Mouse (Mus musculus) heart, postnatal 10 days (tissue): ENCODE results near the gene Pip4k2b. TPM values are rescaled to one million over a fixed set of nuclear protein-coding genes. Genes with fewer than 3 reads are reported as not detected.
"Not testable (repeated sequence)": the region's sequence is repeated elsewhere in the genome, so short reads cannot be mapped to it uniquely, and the experiment has no call there.

ENCODE experiments used
- DNase-seq, 2 experiments: peaks; one replicate each; pipeline ENCODE4 v3.0.0; 2021
- intact Hi-C: fragments of 180-260 bp; cut with DNase I; formaldehyde crosslinking; loops from one replicate; pipeline ENCODE4 v1.15.1; 2025
- total RNA-seq, 2 experiments: library from RNA; stranded (reverse); gene quantifications; 2 replicates each; pipeline ENCODE4 v1.2.3; 2021

Pip4k2b gene
- total RNA-seq, 2 experiments from 2014 or later: 19.4 to 26.7 TPM

DNA sequence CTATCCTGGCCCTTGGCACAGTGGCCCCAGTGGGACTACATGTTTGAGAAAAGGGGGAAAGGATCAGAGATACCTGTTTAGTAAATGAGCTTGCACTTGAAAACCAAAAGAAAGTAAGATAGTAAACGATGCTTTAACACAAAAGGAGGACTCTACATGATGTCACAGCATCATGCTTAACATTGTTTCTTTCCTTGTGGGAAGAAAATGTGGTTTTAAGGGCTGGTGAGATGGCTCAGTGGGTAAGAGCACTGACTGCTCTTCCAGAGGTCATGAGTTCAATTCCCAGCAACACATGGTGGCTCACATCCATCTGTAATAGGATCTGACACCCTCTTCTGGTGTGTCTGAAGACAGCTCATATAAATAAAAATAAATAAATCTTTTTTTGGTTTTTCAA is 13.6 kb upstream of the Pip4k2b start:
- no peak for DNase-seq
- intact Hi-C loops: no loop called here

DNA sequence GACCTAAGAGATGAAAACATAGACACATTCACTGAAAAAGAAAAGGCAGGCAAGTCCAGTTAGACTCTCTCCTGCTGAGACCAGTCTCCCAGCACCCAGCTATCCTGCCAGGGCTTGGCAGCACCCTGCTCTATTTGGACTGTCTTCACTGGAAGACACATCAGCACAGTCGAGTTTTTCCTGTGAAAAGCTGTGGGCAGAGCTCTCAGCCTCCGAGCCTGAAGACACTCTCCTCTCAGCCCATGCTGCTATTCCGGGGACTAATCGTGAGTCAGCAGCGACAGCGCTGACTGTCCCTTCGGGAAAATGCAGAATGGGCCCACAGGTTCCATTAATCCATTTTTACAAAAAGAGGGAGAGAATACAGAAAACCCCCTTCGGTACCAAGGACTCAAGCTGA is 8.8 kb upstream of the Pip4k2b start:
- intact Hi-C loops: no loop called here
- DNase-seq: no peak

DNA sequence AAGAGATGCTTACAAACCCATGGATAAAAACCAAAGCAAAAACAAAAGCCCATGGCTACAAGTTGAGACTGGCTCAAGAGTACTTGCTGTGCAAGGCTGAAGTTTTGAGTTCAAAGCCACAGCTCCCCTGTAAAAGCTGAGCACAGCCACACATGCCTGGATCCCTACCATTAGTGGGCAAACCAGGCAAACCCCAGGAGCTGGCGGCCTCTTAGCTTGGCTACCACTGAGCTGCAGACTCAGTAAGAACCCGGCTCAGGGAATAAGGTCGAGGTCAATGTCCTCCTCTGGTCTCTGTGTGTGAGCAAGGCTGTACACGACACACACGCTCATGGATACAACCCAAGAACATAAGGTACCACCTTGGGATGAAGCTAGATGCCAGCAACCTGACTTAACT is 4.0 kb upstream of the Pip4k2b start:
- DNase-seq: no peak
- intact Hi-C loops: no loop called here

DNA sequence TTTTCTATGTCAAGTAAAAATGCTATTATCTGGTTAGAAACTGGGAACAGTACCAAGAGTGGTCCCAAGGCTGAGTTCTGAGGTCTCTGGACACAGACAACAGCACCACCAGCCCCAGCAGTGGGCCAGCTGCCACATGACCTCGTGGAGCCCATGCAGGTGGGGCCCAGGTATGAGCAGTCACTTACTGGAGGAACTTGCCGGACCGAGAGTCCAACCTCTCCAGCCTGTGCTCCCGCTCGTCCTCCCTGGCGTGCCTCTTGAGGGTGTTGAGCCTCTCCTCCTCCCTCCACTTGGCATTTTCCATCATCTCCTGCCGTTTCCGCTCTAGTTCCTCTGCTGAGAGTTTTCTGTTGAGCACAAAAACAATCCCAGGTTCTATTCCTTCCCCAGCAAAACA is 3.3 kb upstream of the Pip4k2b start:
- peak; percentile 23 to 26 for DNase-seq
- intact Hi-C loops: no loop called here

DNA sequence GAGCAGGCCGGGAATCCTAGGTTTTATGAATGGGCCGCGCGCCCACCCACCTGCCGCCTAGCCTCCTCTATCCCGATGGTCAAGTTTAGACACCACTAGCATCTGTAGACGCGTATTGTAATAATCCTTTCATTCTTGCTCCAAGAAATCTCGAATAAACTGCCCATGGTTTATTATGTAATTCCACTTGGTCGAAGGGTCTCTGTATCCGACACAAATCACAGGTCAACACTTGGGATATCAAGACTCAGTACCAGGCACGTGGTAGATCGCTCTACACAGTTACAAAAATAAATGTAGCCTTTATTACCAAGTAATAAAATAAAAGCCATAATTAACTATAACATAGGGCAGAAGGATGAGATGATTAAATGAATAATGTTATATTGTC is 822 bp upstream of the Pip4k2b start:
- no peak for DNase-seq
- intact Hi-C loops: no loop called here

DNA sequence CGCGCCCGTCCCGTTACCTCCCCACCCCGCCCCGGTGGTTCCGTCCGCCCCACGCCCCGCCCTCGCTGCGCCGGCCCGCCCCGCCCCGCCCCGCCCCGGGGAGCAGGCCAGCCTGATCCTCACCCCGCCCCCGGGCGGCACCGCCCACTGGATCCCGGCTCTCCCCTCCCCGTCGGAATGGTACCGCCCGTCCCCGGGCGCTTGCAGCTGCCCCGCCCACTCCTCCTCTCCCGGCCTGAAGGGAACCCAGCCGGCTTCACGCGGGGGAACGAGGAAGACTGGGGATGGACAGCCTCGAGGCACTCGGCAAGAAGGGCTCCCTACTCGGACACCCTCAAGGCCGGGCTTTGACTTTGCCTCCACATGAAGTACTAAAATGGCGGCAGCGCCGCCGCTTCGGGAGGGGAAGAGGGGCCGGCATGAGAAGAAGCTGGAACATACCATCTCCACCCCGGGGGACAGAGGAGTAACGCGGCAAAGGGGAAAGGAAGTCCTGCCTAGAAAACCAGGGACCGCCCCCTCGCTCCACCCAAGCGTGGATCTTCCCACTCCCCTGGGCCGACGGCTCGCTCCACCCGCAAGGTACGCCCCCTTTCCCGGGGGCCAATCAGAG is 320 bp upstream of the Pip4k2b start:
- intact Hi-C loops: loop anchor here (1.0 kb wide), 1 partner anchor 42 kb away; the partner anchor contains the start of gene Psmb3
- DNase-seq: peak; percentile 98 to 99

DNA sequence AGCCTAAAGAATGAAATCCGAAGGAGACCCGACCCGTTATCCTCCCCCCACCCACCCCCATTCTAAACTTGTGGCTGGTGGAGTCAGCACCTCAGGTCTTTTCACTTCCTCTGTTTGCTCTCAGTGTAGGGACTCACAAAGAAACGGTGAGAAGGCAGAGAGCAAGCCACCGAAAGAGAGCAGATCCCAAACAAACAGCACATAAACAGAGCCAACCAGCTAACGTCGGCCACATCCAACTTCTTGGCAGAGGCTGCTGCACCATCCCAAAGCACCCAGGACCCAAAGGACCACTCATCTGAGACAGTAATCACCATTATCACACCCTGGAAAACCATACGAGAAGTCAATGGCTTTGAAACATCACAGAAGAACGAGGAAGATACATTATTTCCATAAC is 1.1 kb downstream of the Pip4k2b start:
- DNase-seq: no peak
- intact Hi-C loops: no loop called here

DNA sequence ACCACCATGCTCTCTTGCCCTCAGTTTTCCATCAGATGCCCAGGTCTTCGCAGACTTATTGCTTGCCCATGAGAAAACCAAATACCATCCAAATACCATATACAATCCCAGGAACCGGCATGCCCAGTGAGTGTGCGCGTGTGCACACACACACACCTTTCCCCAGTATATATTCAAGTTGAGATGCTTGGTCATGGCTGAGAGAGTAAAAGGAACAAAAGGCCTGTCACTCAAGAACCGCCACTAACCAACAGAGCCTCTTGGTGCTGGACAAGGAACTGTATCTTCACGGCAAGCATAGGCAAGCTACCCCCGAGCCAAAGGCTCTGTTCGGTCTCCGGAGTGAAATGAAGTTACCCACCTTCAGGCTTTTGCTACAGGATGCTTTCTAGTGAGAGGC is 1.9 kb downstream of the Pip4k2b start:
- intact Hi-C loops: no loop called here
- DNase-seq: no peak

DNA sequence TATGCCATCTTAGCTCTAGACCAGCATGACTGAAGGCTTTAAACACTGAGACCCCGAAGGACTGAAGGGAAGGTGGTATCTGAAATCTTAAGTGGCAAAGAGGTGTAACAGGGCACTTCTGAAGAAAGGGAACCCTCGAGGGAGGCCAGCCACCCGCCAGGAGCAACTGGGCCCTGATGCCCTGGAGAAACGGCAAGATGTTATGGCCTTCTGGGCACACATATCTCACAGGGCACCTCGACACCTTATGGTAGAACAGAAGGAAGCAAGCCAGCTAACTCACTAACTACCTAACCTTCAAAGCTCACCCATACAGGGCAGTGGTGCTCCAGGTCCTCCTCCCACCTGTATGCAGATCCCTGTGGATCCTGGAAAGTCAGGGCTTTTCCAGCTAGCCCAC is 2.3 kb downstream of the Pip4k2b start:
- intact Hi-C loops: no loop called here
- no peak for DNase-seq

DNA sequence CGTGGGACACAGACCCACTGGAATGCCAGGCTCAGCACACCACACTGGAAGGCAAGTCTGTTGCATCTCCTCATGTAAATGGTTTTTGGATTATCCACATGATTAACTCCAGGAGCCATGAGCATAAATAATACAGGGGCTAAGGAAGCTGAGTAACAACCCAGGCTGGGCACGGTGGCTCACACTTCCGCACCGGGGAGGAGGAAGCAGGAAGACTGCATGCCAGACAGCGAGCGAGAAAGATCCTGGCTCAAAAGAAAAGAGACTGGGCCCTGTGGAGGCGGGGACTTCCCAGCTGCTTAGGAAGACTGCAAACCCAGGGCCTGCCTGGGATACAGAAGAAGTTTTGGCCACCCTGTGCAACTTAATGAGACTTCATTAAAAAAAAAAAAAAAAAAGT is 4.3 kb downstream of the Pip4k2b start:
- DNase-seq: peak; percentile 46 to 49
- intact Hi-C loops: no loop called here

DNA sequence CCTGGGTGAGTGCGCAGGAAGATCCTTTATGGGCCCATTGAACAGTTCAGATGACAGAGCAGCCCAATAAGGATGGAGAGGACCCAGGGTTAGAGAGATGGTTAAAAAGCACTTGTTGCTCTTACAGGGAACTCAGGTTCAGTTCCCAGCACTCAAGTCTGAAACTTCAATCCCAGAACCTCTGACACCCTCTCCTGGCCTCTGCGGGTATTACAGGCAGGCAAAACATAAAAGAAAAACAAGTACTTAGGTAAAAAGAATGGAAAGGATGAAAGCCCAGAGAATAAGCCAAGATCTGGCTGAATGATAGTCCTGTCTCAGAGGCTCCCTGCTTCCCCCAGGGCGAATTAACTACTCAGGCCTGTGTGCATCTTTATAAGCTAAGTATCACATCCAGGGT is 5.3 kb downstream of the Pip4k2b start:
- no peak for DNase-seq

DNA sequence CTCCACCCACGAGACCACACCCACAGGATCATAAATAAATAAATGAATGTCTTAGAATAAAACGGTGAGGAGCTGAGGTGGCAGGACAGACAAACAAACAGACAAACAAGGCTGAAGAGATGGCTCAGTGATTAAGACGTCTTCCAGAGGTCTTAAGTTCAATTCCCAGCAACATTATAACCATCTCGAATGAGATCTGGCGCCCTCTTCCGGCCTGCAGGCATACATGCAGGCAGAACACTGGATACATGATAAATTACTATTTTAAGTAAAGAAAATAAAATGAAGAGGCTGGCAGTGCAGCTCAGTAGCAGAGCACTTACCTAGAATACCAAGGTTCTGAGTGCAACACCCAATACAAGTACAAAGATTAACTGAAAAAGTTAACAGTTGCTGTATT is 5.8 kb downstream of the Pip4k2b start:
- intact Hi-C loops: no loop called here

More for the DNA sequence above, 5.3 kb downstream of the Pip4k2b start:
- intact Hi-C loops: no loop called here

DNA sequence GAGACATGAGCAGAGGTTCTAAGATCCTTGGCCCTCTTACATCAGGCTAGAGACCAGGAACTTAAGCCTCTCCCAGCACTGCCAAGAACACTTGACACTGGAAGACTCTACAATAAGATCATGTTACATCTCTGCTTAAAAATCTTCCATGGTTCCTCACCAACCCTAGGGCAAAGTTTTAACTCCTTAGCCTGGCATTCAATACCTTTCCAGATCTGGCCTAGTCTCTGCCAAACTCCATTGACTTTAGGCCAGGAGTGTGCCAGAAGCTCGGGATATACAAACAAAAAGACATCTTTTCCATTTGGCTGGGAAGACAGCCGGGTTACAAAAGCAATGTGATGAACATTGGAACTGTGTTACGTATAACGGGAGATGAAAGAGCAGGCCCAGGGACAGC is 6.9 kb downstream of the Pip4k2b start:
- intact Hi-C loops: no loop called here
- DNase-seq: no peak

More for the DNA sequence above, 5.8 kb downstream of the Pip4k2b start:
- DNase-seq: no peak

DNA sequence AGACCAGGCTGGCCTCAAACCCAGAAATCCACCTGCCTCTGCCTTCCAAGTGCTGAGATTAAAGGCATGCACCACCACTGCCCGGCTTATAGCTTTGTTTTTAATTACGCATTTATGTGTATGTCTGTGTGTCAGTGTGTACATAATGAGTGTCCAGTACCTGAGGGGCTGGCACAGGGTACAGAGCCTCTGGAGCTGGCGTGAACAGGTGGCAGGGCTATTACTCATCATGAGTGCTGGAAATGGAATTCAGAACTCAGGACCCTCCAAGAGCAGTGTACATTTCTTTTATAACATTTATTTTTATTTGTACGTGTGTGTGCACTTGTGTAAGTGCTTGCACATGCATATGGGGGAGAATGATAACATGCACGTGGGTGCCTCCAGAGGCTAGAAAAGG is 7.9 kb downstream of the Pip4k2b start:
- DNase-seq: no peak
- intact Hi-C loops: no loop called here

DNA sequence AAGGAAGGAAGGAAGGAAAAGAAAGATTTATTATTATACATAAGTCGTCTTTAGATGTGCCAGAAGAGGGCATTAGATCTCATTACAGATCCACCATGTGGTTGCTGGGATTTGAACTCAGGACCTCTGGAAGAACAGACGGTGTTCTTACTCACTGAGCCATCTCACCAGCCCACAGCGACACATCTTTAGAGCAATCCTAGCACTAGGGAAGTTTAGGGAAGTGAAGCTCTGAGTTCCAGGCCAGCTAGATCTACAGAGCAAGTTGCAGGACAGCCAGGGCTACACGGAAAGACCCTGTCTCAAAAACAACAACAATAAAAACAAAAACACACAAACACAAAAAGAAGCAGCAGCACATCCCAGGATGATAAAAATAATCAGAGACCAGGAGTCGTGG is 9.7 kb downstream of the Pip4k2b start:
- DNase-seq, intact Hi-C loops: not testable (repeated sequence)

DNA sequence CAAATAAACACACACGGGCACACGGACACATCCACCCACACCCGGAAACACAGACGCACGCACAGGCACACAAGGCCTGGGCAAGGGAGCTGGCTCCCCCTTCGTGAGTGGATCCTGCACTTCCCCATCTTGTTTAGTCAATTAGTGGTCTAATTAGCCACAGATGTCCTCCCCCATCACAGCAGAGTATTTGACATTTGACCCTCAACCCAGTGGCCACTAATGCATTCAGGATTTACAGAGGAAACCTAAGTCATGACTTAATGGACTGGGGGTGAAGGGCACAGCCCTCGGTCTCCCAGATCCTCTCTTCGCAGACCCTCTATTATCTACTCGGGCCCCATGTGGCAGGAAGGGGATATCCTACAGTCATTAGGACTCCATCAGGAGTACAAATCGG is 10.8 kb downstream of the Pip4k2b start:
- intact Hi-C loops: no loop called here
- no peak for DNase-seq

DNA sequence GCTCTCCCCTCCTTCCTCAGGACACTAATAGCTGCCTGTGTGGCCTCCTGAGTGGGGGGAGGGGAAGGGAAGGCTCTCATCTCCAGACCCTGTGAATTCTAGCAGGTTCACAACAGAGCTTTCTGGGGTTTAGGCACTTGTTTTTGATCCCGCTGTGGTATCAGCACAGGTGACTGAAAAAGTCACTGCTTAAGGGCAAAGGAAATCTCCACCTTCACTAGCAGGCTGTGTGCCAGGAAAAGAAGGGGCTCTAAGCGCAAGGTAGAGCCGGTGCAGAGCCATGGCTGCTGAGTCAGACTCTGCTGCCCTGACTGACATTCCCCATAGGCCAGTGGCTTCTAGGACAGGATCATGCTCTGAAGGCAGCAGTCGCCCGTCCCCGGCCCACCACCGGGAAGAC is 15.8 kb downstream of the Pip4k2b start:
- intact Hi-C loops: no loop called here
- DNase-seq: no peak

DNA sequence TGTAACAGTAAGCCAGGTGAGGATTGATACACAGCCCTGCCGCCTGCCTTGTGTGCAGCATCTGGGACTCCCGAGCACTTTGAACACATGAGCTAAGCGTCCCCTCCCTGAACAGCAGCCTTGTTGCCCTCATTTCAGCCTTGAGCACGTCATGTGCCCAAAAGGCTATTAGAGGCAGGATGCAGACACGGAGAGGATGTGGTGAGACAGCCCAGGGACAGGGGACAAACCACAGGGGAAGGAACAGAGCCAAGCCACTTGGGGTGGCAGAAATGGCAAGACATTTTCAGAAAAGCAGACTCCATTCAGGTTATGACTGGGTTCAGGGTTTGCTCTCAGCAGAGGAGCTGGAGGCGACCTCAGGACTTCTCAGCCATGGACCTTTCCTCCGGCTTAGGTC is 16.2 kb downstream of the Pip4k2b start:
- intact Hi-C loops: no loop called here
- DNase-seq: no peak

DNA sequence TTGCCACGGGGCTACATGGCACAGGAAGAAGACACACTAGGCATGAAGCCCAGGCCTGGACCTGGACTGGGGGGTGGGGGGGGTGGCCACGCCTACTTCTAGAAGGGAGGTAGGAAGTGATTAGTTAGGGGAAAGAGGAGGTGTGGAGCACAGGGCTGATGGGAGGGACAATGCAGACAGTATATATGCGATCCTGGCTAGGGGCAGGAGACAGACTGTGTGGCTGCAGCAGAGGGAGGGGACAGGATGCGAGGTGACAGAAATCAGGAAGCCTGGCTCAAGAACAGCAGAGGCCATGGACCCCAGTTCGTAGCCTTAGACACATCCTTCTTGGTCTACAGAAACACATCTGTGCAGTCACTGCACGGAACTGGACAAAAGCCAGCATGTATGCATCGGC is 20.8 kb downstream of the Pip4k2b start:
- no peak for DNase-seq
- intact Hi-C loops: no loop called here

DNA sequence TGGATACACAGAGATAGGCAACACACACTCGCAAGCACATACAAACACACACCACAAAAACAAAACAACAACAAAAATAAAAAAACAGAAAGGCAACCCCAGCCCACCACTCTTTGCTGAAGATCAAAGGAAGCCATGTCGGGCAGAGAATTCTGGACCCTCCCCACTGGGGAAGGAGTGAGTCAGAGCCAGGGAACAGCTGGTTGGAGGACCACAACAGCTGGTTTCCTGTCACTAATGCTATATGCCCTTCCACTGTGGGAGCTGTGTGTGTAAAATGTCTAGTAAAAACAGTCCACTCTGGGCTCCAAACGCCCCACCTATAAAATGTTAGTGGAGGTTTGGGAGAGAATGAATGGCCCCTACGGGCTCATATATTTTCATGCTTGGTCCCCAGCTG is 23.2 kb downstream of the Pip4k2b start:
- no peak for DNase-seq
- intact Hi-C loops: no loop called here

DNA sequence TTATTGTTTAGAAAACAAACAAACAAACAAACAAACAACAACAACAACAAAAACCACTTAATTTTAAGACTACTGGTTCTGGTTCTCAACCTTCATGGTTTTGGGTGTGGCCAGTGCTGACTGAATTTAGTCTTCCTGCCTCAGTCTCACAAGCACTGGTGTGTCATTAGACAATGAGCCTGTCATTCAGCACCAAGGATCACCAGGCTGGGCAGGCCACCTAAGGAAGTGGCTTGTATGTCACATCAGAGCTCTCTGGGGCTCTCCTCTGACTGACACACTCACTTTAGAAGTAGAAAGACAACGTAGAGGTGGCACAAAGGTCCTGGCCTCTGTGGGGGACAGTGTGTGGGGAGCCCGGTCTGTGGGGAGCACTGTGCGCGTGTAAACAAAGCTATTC is 25.5 kb downstream of the Pip4k2b start:
- intact Hi-C loops: no loop called here
- DNase-seq: no peak

DNA sequence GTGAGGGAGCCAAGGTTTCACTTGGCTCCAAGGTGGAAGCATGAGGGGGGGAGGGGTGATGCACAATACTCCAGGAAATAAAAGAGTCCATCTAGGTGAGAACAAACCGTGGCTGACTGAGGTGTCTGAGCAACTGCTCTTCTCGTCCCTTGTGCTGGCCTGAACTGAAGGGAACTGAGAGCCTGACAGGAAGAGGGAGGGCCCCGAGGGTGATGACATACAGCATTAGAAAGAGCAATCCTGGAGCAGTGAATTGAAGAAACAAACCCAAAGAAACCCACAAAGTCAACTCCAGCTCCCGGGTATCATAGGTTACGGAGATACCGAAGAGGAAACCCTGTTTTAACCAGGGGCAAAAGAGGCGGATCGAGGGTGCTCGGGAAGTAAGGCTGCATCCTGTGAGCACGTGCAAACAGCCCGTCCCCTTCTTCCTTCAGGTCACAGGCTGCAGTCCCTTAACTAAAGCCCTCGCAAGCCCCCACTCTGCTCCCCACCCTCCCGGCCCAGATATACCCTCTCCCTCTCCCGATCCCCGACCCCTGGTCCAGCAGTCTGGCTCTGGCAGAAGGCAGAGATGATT is 26.1 kb downstream of the Pip4k2b start:
- intact Hi-C loops: no loop called here
- DNase-seq: no peak
